Mouse (Mus musculus) midbrain, embryonic 11.5 days (tissue): ENCODE data around the gene Lrrc49. TPM values are rescaled to one million over a fixed set of nuclear protein-coding genes. Genes with fewer than 3 reads are reported as not detected.

Source experiments
- ATAC-seq: fragments of 200-750 bp; cut with Nextera tagmentation; 2 replicates; pipeline ENCODE4 v1.8.0; 2017; ENCODE audit warnings: moderate TSS enrichment, moderate library complexity; ENCODE audit not compliant: low FRiP score
- DNase-seq: peaks from one replicate; pipeline ENCODE4 v3.0.0; 2015; ENCODE audit warnings: low spot score; ENCODE audit errors: missing footprints
- H3K27ac ChIP-seq: fragments of 300-500 bp; sonication (generic); 2 replicates; pipeline ENCODE4 v1.5.1; 2014; ENCODE audit warnings: low read depth, low read length
- H3K27me3 ChIP-seq: fragments of 300-500 bp; sonication (generic); 2 replicates; pipeline ENCODE4 v1.6.1; 2014; ENCODE audit warnings: mild to moderate bottlenecking, low read length, moderate library complexity, mixed read lengths; ENCODE audit not compliant: control insufficient read depth, insufficient read depth
- H3K36me3 ChIP-seq: fragments of 300-500 bp; sonication (generic); 2 replicates; pipeline ENCODE4 v1.6.1; 2014; ENCODE audit warnings: mild to moderate bottlenecking, low read length, moderate library complexity, mixed read lengths; ENCODE audit not compliant: control insufficient read depth, insufficient read depth
- H3K4me1 ChIP-seq: fragments of 300-500 bp; sonication (generic); 2 replicates; pipeline ENCODE4 v1.6.1; 2014; ENCODE audit warnings: low read length; ENCODE audit not compliant: control insufficient read depth, insufficient read depth
- H3K4me2 ChIP-seq: fragments of 300-500 bp; sonication (generic); 2 replicates; pipeline ENCODE4 v1.6.1; 2014; ENCODE audit warnings: mild to moderate bottlenecking, moderate library complexity
- H3K4me3 ChIP-seq: fragments of 300-500 bp; sonication (generic); 2 replicates; pipeline ENCODE4 v1.5.1; 2014; ENCODE audit warnings: low read depth, low read length
- H3K9ac ChIP-seq: fragments of 300-500 bp; sonication (generic); 2 replicates; pipeline ENCODE4 v1.6.1; 2014; ENCODE audit warnings: low read length
- H3K9me3 ChIP-seq: fragments of 300-500 bp; sonication (generic); 2 replicates; pipeline ENCODE4 v1.6.1; 2016; ENCODE audit warnings: low read length; ENCODE audit not compliant: control insufficient read depth
- WGBS: fragments of 180-500 bp; shearing (Covaris S2); extraction: QIAGEN DNeasy Blood & Tissue Kit; methylation state at CpG from one replicate; pipeline ENCODE4 v1.1.7; 2014; 5-methylcytosine and 5-hydroxymethylcytosine counted together
- polyA plus RNA-seq: library from polyadenylated mRNA; unstranded; fragments of >200 nt; fragmentation: Nextera tagmentation; extraction: Ambion mirVana; gene quantifications from 2 replicates; pipeline ENCODE4 v1.2.1, GENCODE M21; 2014

The Lrrc49 gene
- polyA plus RNA-seq, 1 experiment from 2014 or later, result 51.6 TPM

DNA sequence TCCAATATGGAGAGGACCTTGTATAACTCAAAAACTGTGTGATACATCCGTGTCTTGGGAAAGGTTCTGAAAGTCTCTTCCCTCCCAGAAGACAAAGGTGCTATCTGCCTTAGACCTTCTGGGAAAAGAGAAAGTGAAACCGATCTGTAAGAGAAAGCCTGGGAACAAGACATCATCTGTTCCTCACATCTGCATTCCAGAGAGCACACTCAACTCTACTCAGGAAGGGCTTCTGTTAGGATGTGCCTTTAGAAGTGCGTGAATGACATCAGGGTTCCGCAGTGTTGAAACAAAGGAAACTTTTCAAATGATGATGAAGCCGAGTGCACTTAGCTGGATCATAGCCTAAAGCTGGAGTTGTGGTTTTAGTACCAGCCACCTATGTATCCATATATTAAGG lies 23.1 kb downstream of the Lrrc49 start:
- Histone ChIP-seq H3K4me2 (no peak overlapping the region), H3K4me3 (no peak overlapping the region), H3K9ac (no peak overlapping the region), H3K27me3 (no peaks in the 10 kb centered on the region), H3K36me3 (0 out of 2 replicates have a peak, but pooled peaks cover 8% of the 10 kb centered on the region), H3K9me3 (no peaks in the 10 kb centered on the region), H3K4me1 (no peaks in the 10 kb centered on the region), H3K27ac (no peak overlapping the region)
- peak; percentile 37 for DNase-seq
- WGBS, result 91% methylated on average over 5 of the region's 5 CpGs
- no peak for ATAC-seq

DNA sequence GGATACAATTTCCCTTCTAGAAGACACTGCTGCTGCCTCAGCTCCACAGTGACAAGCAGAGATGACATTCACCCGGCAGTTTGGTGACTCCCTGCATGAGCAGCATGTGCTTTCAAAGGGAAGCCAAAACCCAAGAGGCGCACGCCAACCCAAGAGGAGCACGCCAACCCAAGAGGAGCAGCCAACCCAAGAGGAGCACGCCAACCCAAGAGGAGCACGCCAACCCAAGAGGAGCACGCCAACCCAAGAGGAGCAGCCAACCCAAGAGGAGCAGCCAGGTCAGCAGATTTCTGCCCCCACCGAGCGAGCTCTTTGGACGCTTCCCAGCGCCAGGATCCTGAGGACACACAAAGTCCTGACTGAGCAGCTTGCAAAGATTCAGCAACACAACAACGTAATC lies 23.6 kb downstream of the Lrrc49 start:
- WGBS, result 98% methylated on average over 12 of the region's 12 CpGs
- no peak for ATAC-seq
- no peak for DNase-seq
- H3K9ac ChIP-seq, result no peak overlapping the region
- H3K4me2 ChIP-seq, result no peak overlapping the region
- no peak overlapping the region for H3K4me3 ChIP-seq
- H3K27ac ChIP-seq, result no peak overlapping the region
- H3K36me3 ChIP-seq, result 0 out of 2 replicates have a peak, but pooled peaks cover 8% of the 10 kb centered on the region
- no peaks in the 10 kb centered on the region for H3K9me3 ChIP-seq
- H3K27me3 ChIP-seq, result no peaks in the 10 kb centered on the region
- no peaks in the 10 kb centered on the region for H3K4me1 ChIP-seq

DNA sequence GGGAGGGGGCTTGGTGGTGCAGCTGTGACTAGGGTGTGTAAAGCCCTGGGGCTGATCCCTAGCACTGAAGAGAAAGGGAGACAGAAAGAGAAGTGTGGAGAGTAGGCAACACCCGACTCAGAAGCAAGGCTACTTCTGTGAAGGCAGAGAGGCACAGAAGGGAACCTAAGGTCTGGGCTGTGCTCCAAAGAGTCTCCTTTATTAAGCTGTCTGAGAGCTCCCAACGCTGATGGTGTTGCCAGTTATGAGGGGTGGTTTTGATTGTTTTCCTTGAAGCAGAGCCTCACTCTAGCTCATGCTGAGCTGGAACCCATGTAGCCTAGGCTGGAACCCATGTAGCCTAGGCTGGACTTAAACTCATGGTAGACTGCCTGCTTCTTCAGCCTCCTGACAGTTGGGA lies 25.0 kb downstream of the Lrrc49 start:
- no peak for ATAC-seq
- Histone ChIP-seq H3K9me3 (no peaks in the 10 kb centered on the region), H3K27me3 (no peaks in the 10 kb centered on the region), H3K4me1 (no peaks in the 10 kb centered on the region), H3K27ac (no peak overlapping the region), H3K4me3 (no peak overlapping the region), H3K9ac (no peak overlapping the region), H3K4me2 (no peak overlapping the region), H3K36me3 (0 out of 2 replicates have a peak, but pooled peaks cover 5% of the 10 kb centered on the region)
- 86% methylated on average over 2 of the region's 2 CpGs for WGBS
- no peak for DNase-seq

DNA sequence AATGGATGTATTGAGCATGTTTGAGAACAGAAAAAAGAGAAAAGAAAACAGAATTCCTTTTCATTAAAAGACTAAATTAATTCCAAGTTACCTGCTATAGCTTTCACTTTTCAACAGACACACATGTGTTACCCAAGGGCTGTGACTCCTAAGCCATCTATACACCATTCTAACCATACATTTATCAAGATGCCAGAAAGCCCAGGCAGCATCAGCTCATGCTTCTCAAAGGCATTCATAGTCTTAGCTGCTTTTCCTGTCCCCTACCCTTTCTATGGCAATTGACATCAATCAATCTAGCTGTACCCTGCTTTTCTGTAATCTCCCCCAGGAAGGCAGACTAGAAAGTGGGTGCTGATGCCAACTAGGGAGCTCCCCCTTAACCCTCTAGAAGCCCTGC lies 34.4 kb downstream of the Lrrc49 start:
- Histone ChIP-seq H3K9ac (no peak overlapping the region), H3K27ac (no peak overlapping the region), H3K9me3 (no peaks in the 10 kb centered on the region), H3K36me3 (no peaks in the 10 kb centered on the region), H3K27me3 (no peaks in the 10 kb centered on the region), H3K4me2 (no peak overlapping the region), H3K4me3 (no peak overlapping the region), H3K4me1 (peaks cover 12% of the 10 kb centered on the region)
- no peak for DNase-seq
- ATAC-seq, result no peak

DNA sequence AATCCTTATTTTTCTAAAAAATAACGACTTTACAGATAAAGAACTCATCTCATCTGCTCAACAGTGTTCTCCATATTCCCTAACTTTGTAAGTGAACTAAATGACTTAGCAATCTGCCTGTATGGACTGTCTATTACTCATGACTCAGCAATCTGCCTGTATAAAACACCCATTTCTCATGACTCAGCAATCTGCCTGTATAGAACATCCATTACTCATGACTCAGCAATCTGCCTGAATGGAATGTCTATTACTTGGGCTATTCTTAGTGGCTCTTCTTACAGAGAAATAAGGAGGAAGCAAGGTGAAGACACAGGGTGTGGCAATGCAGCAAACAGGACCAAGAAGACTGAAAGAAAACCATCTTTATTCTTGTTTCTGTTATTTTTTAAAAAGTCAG lies 34.8 kb downstream of the Lrrc49 start:
- no peak overlapping the region for H3K9ac ChIP-seq
- no peak overlapping the region for H3K27ac ChIP-seq
- no peaks in the 10 kb centered on the region for H3K9me3 ChIP-seq
- H3K4me2 ChIP-seq, result no peak overlapping the region
- H3K4me3 ChIP-seq, result no peak overlapping the region
- DNase-seq, result no peak
- no peak for ATAC-seq
- H3K4me1 ChIP-seq, result peaks cover 12% of the 10 kb centered on the region
- 92% methylated on average over 1 of the region's 1 CpGs for WGBS
- H3K27me3 ChIP-seq, result no peaks in the 10 kb centered on the region
- H3K36me3 ChIP-seq, result no peaks in the 10 kb centered on the region

DNA sequence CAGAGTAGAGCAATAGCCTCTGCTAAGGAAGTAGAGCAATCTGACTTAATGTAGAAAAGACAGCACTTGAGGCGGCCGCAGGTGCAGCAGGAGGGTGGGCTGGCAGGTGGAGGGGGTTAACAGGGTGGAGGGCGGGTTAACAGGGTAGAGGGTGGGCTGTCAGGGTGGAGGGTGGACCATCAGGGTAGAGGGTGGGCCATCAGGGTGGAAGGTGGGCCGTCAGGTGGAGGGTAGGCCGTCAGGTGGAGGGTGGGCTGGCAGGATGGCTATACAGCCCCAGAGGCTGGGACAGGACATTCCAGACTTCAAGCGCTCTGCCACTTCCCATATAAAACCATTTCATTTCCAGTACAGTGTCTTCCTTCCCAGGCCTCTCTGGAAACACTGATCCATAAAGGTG lies 37.7 kb downstream of the Lrrc49 start:
- H3K4me1 ChIP-seq, result peaks cover 12% of the 10 kb centered on the region
- no peaks in the 10 kb centered on the region for H3K9me3 ChIP-seq
- DNase-seq (no peak), ATAC-seq (no peak)
- WGBS, result 87% methylated on average over 6 of the region's 6 CpGs
- H3K36me3 ChIP-seq, result no peaks in the 10 kb centered on the region
- H3K9ac ChIP-seq, result no peak overlapping the region
- no peak overlapping the region for H3K4me3 ChIP-seq
- no peak overlapping the region for H3K27ac ChIP-seq
- H3K4me2 ChIP-seq, result no peak overlapping the region
- H3K27me3 ChIP-seq, result no peaks in the 10 kb centered on the region

DNA sequence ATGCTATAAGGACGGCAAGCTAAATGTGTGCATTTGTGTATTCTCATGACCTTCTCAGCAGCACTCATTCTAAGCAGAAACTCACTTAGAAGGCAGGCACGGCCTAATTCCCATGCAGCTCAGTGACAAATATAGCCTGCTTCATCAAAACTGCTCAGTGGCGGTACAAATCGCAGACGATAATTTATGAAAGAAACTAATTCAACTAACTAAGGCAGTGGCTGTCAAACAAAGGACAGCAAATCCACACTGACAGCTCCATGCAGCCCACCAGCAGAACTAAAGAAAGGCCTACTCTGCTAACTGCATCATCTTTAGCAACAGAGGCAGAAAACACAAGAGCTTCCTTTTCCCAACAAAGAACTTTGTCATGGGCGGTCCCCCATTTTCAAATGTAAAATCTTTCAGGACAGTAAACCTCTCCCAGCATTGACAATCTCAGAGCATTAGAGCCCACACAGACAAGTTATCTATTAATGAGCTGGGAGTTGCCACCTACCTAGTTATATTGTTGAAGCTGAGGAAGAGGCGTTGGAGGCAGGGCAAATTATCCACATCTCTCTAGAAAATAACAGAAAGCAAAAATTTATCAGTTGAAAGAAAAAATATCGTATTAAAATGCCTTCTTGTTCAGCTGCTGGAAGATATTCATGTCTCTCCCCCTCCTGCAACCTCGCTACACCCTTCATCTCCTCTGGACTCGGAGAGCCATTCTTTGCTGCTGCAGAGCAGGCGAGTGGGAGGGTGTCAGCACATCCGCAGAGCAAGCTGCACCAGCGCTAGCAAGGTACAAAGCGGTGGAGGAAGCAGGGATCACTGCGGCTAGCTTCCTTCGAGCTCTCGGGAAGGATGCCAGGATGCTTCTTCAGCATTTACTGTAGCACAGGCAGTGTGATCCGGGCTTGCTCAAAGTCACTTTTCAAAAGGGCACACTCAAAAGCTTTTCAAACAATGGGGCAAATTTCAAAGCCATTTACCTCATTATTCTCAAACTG lies 38.7 kb downstream of the Lrrc49 start:
- H3K36me3 ChIP-seq, result no peaks in the 10 kb centered on the region
- no peaks in the 10 kb centered on the region for H3K9me3 ChIP-seq
- DNase-seq (peak; percentile 83), ATAC-seq (no peak)
- no peak overlapping the region for H3K27ac ChIP-seq
- H3K27me3 ChIP-seq, result no peaks in the 10 kb centered on the region
- H3K4me2 ChIP-seq, result no peak overlapping the region
- peaks cover 12% of the 10 kb centered on the region for H3K4me1 ChIP-seq
- WGBS, result 37% methylated on average over 18 of the region's 18 CpGs
- H3K9ac ChIP-seq, result peak overlapping the region; percentile 39; the same call in 1 of the 2 replicates
- H3K4me3 ChIP-seq, result no peak overlapping the region

DNA sequence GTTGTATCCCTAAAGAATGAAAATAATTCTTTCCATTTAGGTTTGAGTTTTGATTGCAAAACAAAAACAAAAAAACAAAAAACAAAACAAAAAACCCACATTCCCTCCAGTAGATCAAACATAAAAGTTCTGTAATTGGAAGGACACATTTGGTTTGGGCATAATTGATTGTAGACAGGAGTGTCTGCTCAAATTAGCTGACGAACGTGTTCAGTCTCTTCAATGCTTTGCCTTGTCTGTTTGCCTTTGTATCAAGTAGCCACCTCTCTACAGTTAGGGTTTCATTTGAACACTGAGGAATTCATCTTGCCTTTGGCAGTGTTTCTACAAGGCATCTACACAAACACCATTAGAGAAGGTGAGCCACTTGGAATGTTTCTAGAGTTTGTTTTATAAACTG lies 54.4 kb downstream of the Lrrc49 start:
- Histone ChIP-seq H3K4me1 (no peaks in the 10 kb centered on the region), H3K4me2 (no peak overlapping the region), H3K9me3 (no peaks in the 10 kb centered on the region), H3K27ac (no peak overlapping the region), H3K27me3 (no peaks in the 10 kb centered on the region), H3K4me3 (no peak overlapping the region), H3K36me3 (no peaks in the 10 kb centered on the region), H3K9ac (no peak overlapping the region)
- DNase-seq, result no peak
- WGBS, result 79% methylated on average over 2 of the region's 2 CpGs
- no peak for ATAC-seq

DNA sequence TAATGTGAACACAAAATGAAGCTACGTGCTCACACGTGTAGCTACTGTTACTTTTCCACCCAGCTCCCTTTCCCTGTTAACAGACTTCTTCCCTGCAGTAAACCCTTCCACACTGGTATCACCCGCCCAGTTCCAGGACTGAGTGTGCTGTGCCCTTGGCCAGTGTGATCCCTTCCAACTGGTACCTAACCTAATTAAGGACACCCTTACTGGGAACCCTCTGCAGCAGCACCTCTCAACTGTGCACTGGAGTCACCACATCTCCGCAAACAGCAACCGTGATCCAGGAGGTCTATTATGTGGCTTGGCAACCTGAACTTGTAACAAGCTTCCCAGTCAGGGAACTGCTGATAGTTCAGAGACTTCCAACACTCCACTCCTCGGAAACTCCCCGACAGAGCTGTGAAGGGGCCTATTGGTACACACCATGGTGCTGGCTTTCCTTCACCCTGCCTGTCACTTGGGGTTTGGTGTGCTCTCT lies 61.6 kb downstream of the Lrrc49 start:
- Histone ChIP-seq H3K9me3 (no peaks in the 10 kb centered on the region), H3K36me3 (no peaks in the 10 kb centered on the region), H3K27me3 (no peaks in the 10 kb centered on the region), H3K27ac (no peak overlapping the region), H3K4me2 (no peak overlapping the region), H3K4me1 (no peaks in the 10 kb centered on the region), H3K4me3 (no peak overlapping the region), H3K9ac (no peak overlapping the region)
- DNase-seq, result no peak
- ATAC-seq, result no peak
- 75% methylated on average over 7 of the region's 7 CpGs for WGBS
